Mouse (Mus musculus) kidney, postnatal 25 days (tissue): ENCODE measurements around the gene Gm5431.
A peak's percentile ranks its signal among the peaks of the same experiment; 100 is the strongest.

ENCODE experiments used
- DNase-seq, 2 experiments: peaks; one replicate each; pipeline ENCODE4 v3.0.0; 2021; ENCODE audit warnings: mixed read lengths in 2 of 2

The Gm5431 gene

DNA sequence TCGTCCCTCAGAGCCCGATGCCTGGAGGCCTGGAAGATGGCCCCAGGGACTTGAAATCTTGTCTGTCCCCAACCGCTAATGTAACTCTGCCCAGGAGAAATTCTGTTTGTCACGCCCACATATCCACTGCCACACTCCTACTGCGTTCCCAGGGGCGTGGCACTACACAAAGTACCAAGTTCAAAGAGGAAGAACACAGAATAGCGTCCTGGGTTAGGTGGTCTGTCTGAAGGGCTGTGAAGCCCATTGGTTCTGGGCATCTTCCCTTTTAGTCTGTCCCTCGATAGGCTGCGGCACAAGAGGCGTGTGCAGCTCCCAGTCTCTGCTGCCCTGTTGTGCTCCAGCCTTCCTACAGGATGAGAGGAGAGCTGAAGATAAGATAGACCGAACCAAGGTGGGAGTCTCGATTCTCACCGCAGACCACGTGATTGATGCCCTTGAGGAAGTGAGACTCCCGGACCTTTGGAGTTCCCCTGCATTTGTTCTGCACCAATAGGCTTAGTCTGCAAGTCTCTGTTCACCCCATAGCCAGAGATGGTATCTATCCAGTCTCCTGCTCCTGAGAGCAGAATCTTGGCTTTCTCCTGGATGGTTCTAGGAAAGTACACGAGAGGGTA lies 63.7 kb downstream of the Gm5431 start:
- peak; percentile 64 to 80 for DNase-seq
